Mouse (Mus musculus): ENCODE data around the gene Sult5a1. TPM values are rescaled to one million over a fixed set of nuclear protein-coding genes. Genes with fewer than 3 reads are reported as not detected.
A peak's percentile ranks its signal among the peaks of the same experiment; 100 is the strongest.

Gene Sult5a1
- polyA plus RNA-seq, 1 experiment from 2014 or later, result 16.9 TPM

GRCm38 (mm10) chr8:123156070-123156773, 1.9 kb downstream of the Sult5a1 start:
- Histone ChIP-seq H3K9ac (no peak overlapping the region), H3K27ac (no peak overlapping the region), H3K36me3 (no peaks in the 10 kb centered on the region), H3K27me3 (no peaks in the 10 kb centered on the region), H3K4me2 (no peak overlapping the region), H3K9me3 (no peaks in the 10 kb centered on the region), H3K4me1 (peaks cover 25% of the 10 kb centered on the region), H3K4me3 (no peak overlapping the region)
- no peak for ATAC-seq (ENCODE audit: borderline replicate concordance, extremely low read depth, low FRiP score, low TSS enrichment)
- WGBS, result 72% methylated on average over 9 of the region's 9 CpGs

- peaks cover 34% of the 10 kb centered on the region for H3K4me1 ChIP-seq
- H3K9me3 ChIP-seq, result no peaks in the 10 kb centered on the region
- no peak overlapping the region for H3K27ac ChIP-seq
- no peak overlapping the region for H3K4me3 ChIP-seq
- no peak for ATAC-seq (ENCODE audit: borderline replicate concordance, extremely low read depth, low FRiP score, low TSS enrichment)
- WGBS, result 73% methylated on average over 5 of the region's 5 CpGs
- H3K9ac ChIP-seq, result no peak overlapping the region
- H3K36me3 ChIP-seq, result no peaks in the 10 kb centered on the region
- no peaks in the 10 kb centered on the region for H3K27me3 ChIP-seq
- no peak overlapping the region for H3K4me2 ChIP-seq
Measured at GRCm38 (mm10) chr8:123155177-123155576, 2.9 kb downstream of the Sult5a1 start.

- H3K4me1 ChIP-seq, result peaks cover 19% of the 10 kb centered on the region
- WGBS, result 29% methylated on average over 9 of the region's 9 CpGs
- no peak overlapping the region for H3K4me3 ChIP-seq
- no peaks in the 10 kb centered on the region for H3K9me3 ChIP-seq
- peak overlapping the region; percentile 82 for H3K27ac ChIP-seq
- H3K9ac ChIP-seq, result no peak overlapping the region
- H3K4me2 ChIP-seq, result no peak overlapping the region
- H3K36me3 ChIP-seq, result no peaks in the 10 kb centered on the region
- H3K27me3 ChIP-seq, result no peaks in the 10 kb centered on the region
- ATAC-seq (ENCODE audit: borderline replicate concordance, extremely low read depth, low FRiP score, low TSS enrichment), result peak; percentile 65
Measured at GRCm38 (mm10) chr8:123150737-123151171, 7.4 kb downstream of the Sult5a1 start.

- H3K4me2 ChIP-seq, result no peak overlapping the region
- H3K36me3 ChIP-seq, result no peaks in the 10 kb centered on the region
- no peak overlapping the region for H3K4me3 ChIP-seq
- no peaks in the 10 kb centered on the region for H3K9me3 ChIP-seq
- H3K27me3 ChIP-seq, result no peaks in the 10 kb centered on the region
- peak overlapping the region; percentile 77 for H3K27ac ChIP-seq
- H3K4me1 ChIP-seq, result peaks cover 27% of the 10 kb centered on the region
- H3K9ac ChIP-seq, result no peak overlapping the region
- 42% methylated on average over 7 of the region's 7 CpGs for WGBS
- no peak for ATAC-seq (ENCODE audit: borderline replicate concordance, extremely low read depth, low FRiP score, low TSS enrichment)
Measured at GRCm38 (mm10) chr8:123146390-123146789, 11.7 kb downstream of the Sult5a1 start.

- Histone ChIP-seq H3K9ac (no peak overlapping the region), H3K27ac (no peak overlapping the region), H3K4me3 (no peak overlapping the region), H3K27me3 (no peaks in the 10 kb centered on the region), H3K4me2 (no peak overlapping the region), H3K36me3 (no peaks in the 10 kb centered on the region), H3K9me3 (no peaks in the 10 kb centered on the region), H3K4me1 (peaks cover 23% of the 10 kb centered on the region; the same call in 1 of the 2 replicates)
- 49% methylated on average over 6 of the region's 6 CpGs for WGBS
- no peak for ATAC-seq (ENCODE audit: borderline replicate concordance, extremely low read depth, low FRiP score, low TSS enrichment)
Measured at GRCm38 (mm10) chr8:123145279-123145678, 12.8 kb downstream of the Sult5a1 start.

GRCm38 (mm10) chr8:123141741-123142462, 16.2 kb downstream of the Sult5a1 start:
- peak; percentile 78 for ATAC-seq (ENCODE audit: borderline replicate concordance, extremely low read depth, low FRiP score, low TSS enrichment)
- Histone ChIP-seq H3K36me3 (no peaks in the 10 kb centered on the region), H3K27ac (peak overlapping the region; percentile 92), H3K9ac (no peak overlapping the region), H3K27me3 (no peaks in the 10 kb centered on the region), H3K4me2 (peak overlapping the region; percentile 4; the same call in 1 of the 2 replicates), H3K9me3 (no peaks in the 10 kb centered on the region), H3K4me3 (no peak overlapping the region), H3K4me1 (peaks cover 36% of the 10 kb centered on the region)
- 51% methylated on average over 14 of the region's 14 CpGs for WGBS

GRCm38 (mm10) chr8:123138741-123139140, 19.4 kb downstream of the Sult5a1 start:
- H3K9ac ChIP-seq, result no peak overlapping the region
- WGBS, result 58% methylated on average over 4 of the region's 4 CpGs
- H3K27me3 ChIP-seq, result no peaks in the 10 kb centered on the region
- ATAC-seq (ENCODE audit: borderline replicate concordance, extremely low read depth, low FRiP score, low TSS enrichment), result no peak
- no peak overlapping the region for H3K4me3 ChIP-seq
- no peak overlapping the region for H3K4me2 ChIP-seq
- peaks cover 37% of the 10 kb centered on the region for H3K4me1 ChIP-seq
- H3K27ac ChIP-seq, result no peak overlapping the region
- no peaks in the 10 kb centered on the region for H3K9me3 ChIP-seq
- no peaks in the 10 kb centered on the region for H3K36me3 ChIP-seq

- WGBS, result 15% methylated on average over 2 of the region's 2 CpGs
- H3K4me2 ChIP-seq, result no peak overlapping the region
- no peaks in the 10 kb centered on the region for H3K27me3 ChIP-seq
- no peak overlapping the region for H3K4me3 ChIP-seq
- H3K9ac ChIP-seq, result no peak overlapping the region
- H3K36me3 ChIP-seq, result no peaks in the 10 kb centered on the region
- H3K4me1 ChIP-seq, result peaks cover 35% of the 10 kb centered on the region
- H3K27ac ChIP-seq, result peak overlapping the region; percentile 67
- peak; percentile 55 for ATAC-seq (ENCODE audit: borderline replicate concordance, extremely low read depth, low FRiP score, low TSS enrichment)
- no peaks in the 10 kb centered on the region for H3K9me3 ChIP-seq
Measured at GRCm38 (mm10) chr8:123137645-123138077, 20.5 kb downstream of the Sult5a1 start.

- no peaks in the 10 kb centered on the region for H3K9me3 ChIP-seq
- no peaks in the 10 kb centered on the region for H3K27me3 ChIP-seq
- peaks cover 29% of the 10 kb centered on the region for H3K4me1 ChIP-seq
- 64% methylated on average over 9 of the region's 9 CpGs for WGBS
- H3K36me3 ChIP-seq, result no peaks in the 10 kb centered on the region
- no peak overlapping the region for H3K9ac ChIP-seq
- no peak overlapping the region for H3K27ac ChIP-seq
- no peak for ATAC-seq (ENCODE audit: borderline replicate concordance, extremely low read depth, low FRiP score, low TSS enrichment)
- no peak overlapping the region for H3K4me3 ChIP-seq
- no peak overlapping the region for H3K4me2 ChIP-seq
Measured at GRCm38 (mm10) chr8:123136287-123136686, 21.8 kb downstream of the Sult5a1 start.

- Histone ChIP-seq H3K4me3 (no peak overlapping the region), H3K27me3 (no peaks in the 10 kb centered on the region), H3K36me3 (no peaks in the 10 kb centered on the region), H3K27ac (no peak overlapping the region), H3K9me3 (no peaks in the 10 kb centered on the region), H3K9ac (no peak overlapping the region), H3K4me1 (peaks cover 24% of the 10 kb centered on the region), H3K4me2 (no peak overlapping the region)
- 40% methylated on average over 9 of the region's 9 CpGs for WGBS
- ATAC-seq (ENCODE audit: borderline replicate concordance, extremely low read depth, low FRiP score, low TSS enrichment), result no peak
Measured at GRCm38 (mm10) chr8:123135806-123136205, 22.3 kb downstream of the Sult5a1 start.

- no peaks in the 10 kb centered on the region for H3K9me3 ChIP-seq
- no peak overlapping the region for H3K4me2 ChIP-seq
- no peak for ATAC-seq (ENCODE audit: borderline replicate concordance, extremely low read depth, low FRiP score, low TSS enrichment)
- H3K36me3 ChIP-seq, result no peaks in the 10 kb centered on the region
- H3K4me1 ChIP-seq, result peaks cover 24% of the 10 kb centered on the region
- H3K9ac ChIP-seq, result no peak overlapping the region
- 16% methylated on average over 7 of the region's 7 CpGs for WGBS
- H3K27ac ChIP-seq, result no peak overlapping the region
- no peaks in the 10 kb centered on the region for H3K27me3 ChIP-seq
- no peak overlapping the region for H3K4me3 ChIP-seq
Measured at GRCm38 (mm10) chr8:123135406-123135805, 22.7 kb downstream of the Sult5a1 start.

GRCm38 (mm10) chr8:123134149-123134713, 23.9 kb downstream of the Sult5a1 start:
- Histone ChIP-seq H3K36me3 (no peaks in the 10 kb centered on the region), H3K27ac (no peak overlapping the region), H3K9me3 (no peaks in the 10 kb centered on the region), H3K4me1 (peaks cover 24% of the 10 kb centered on the region), H3K27me3 (no peaks in the 10 kb centered on the region), H3K9ac (no peak overlapping the region), H3K4me3 (no peak overlapping the region), H3K4me2 (no peak overlapping the region)
- ATAC-seq (ENCODE audit: borderline replicate concordance, extremely low read depth, low FRiP score, low TSS enrichment), result no peak
- 83% methylated on average over 11 of the region's 11 CpGs for WGBS

All from lung, embryonic 15.5 days (tissue).